Mouse (Mus musculus) CH12.LX (cell line): ENCODE results near the gene Xylt1. TPM values are rescaled to one million over a fixed set of nuclear protein-coding genes. Genes with fewer than 3 reads are reported as not detected.

Source experiments
- DNase-seq: peaks from one replicate; pipeline ENCODE4 v3.0.0-alpha.2; 2013; ENCODE audit errors: extremely low read depth
- H3K27ac ChIP-seq: 2 replicates; pipeline ENCODE4 v1.5.1; 2012; ENCODE audit warnings: low read depth, mild to moderate bottlenecking, control low read depth, moderate library complexity; ENCODE audit not compliant: insufficient read depth
- H3K27me3 ChIP-seq: replicated peaks from 2 replicates; pipeline ENCODE3; 2012; ENCODE audit warnings: inconsistent platforms
- H3K36me3 ChIP-seq, 2 experiments: replicated peaks in 1 of 2; 2 replicates each; pipeline versions ENCODE3 to v1.6.1; 2012; ENCODE audit warnings: inconsistent platforms in 1 of 2, low read length in 1 of 2, mild to moderate bottlenecking in 1 of 2, mixed read lengths in 1 of 2, moderate library complexity in 1 of 2; ENCODE audit not compliant: control insufficient read depth in 1 of 2, insufficient read depth in 1 of 2
- H3K4me1 ChIP-seq, 2 experiments: 2 replicates each; pipeline ENCODE4 v1.6.1; 2012; ENCODE audit warnings: inconsistent platforms in 1 of 2, moderate library complexity in 1 of 2; ENCODE audit not compliant: insufficient read depth in 2 of 2, control insufficient read depth in 1 of 2
- H3K4me2 ChIP-seq: 2 replicates; pipeline ENCODE4 v1.6.1; 2012; ENCODE audit warnings: low read depth, mild to moderate bottlenecking, control low read depth; ENCODE audit not compliant: poor library complexity, insufficient read depth, severe bottlenecking
- H3K4me3 ChIP-seq, 3 experiments: fragments of 150-350 bp in 1 of 3; sonication (generic) in 1 of 3; replicated peaks in 1 of 3; 2 replicates each; pipeline versions ENCODE3 to v1.5.1; 2011 to 2012; ENCODE audit warnings: low read depth in 2 of 3, low read length in 2 of 3, mild to moderate bottlenecking in 2 of 3, moderate library complexity in 2 of 3, control low read depth in 1 of 3, improper control_type of control experiment in 1 of 3, inconsistent platforms in 1 of 3, mixed read lengths in 1 of 3; ENCODE audit not compliant: poor library complexity in 1 of 3
- H3K79me2 ChIP-seq: replicated peaks from 2 replicates; pipeline ENCODE4 v1.6.1; 2012; ENCODE audit warnings: mild to moderate bottlenecking, moderate library complexity; ENCODE audit not compliant: control insufficient read depth, poor library complexity, insufficient read depth, severe bottlenecking; ENCODE audit errors: extremely low read depth
- H3K9ac ChIP-seq: 2 replicates; pipeline ENCODE4 v1.6.1; 2012; ENCODE audit warnings: low read depth, mild to moderate bottlenecking, control low read depth, moderate library complexity; ENCODE audit not compliant: insufficient read depth
- H3K9me3 ChIP-seq: replicated peaks from 2 replicates; pipeline ENCODE3; 2012; ENCODE audit warnings: low read length, inconsistent platforms, mixed read lengths
- BHLHE40 ChIP-seq: IDR thresholded peaks from 2 replicates; pipeline ENCODE4 v1.6.1; 2011; ENCODE audit warnings: mild to moderate bottlenecking, low read depth, low read length, improper control_type of control experiment
- CTCF ChIP-seq, 2 experiments: IDR thresholded peaks in 1 of 2; conservative IDR thresholded peaks in 1 of 2; 2 replicates each; pipeline ENCODE4 v1.5.1; 2011 to 2012; ENCODE audit warnings: low read depth in 2 of 2, low read length in 2 of 2, improper control_type of control experiment in 1 of 2, inconsistent platforms in 1 of 2, mild to moderate bottlenecking in 1 of 2, moderate library complexity in 1 of 2
- ELF1 ChIP-seq: IDR thresholded peaks from 2 replicates; pipeline ENCODE4 v1.6.1; 2014; ENCODE audit warnings: low read depth, mild to moderate bottlenecking, inconsistent platforms, low read length, improper control_type of control experiment
- EP300 ChIP-seq: IDR thresholded peaks from 2 replicates; pipeline ENCODE4 v1.6.1; 2011; ENCODE audit warnings: low read length, improper control_type of control experiment
- ETS1 ChIP-seq: conservative IDR thresholded peaks from 2 replicates; pipeline ENCODE4 v1.6.1; 2012; ENCODE audit warnings: low read depth, mild to moderate bottlenecking, inconsistent platforms, low read length, improper control_type of control experiment, moderate library complexity
- GABPA ChIP-seq: IDR thresholded peaks from 2 replicates; pipeline ENCODE4 v1.6.1; 2012; ENCODE audit warnings: low read depth, low read length, improper control_type of control experiment, inconsistent platforms; ENCODE audit not compliant: insufficient replicate concordance
- HCFC1 ChIP-seq: IDR thresholded peaks from 2 replicates; pipeline ENCODE4 v1.6.1; 2012; ENCODE audit warnings: low read depth, mild to moderate bottlenecking, inconsistent platforms, low read length, improper control_type of control experiment
- IRF4 ChIP-seq: IDR thresholded peaks from 2 replicates; pipeline ENCODE4 v1.6.1; 2014; ENCODE audit warnings: low read depth, mild to moderate bottlenecking, inconsistent platforms, low read length, improper control_type of control experiment
- JUN ChIP-seq: IDR thresholded peaks from 2 replicates; pipeline ENCODE4 v1.6.1; 2011; ENCODE audit warnings: low read depth, mild to moderate bottlenecking, low read length, improper control_type of control experiment, moderate library complexity; ENCODE audit not compliant: insufficient read depth
- KAT2A ChIP-seq: IDR thresholded peaks from 2 replicates; pipeline ENCODE4 v1.6.1; 2012; ENCODE audit warnings: low read length, improper control_type of control experiment, inconsistent platforms; ENCODE audit not compliant: insufficient replicate concordance
- MAFK ChIP-seq: IDR thresholded peaks from 2 replicates; pipeline ENCODE4 v1.6.1; 2011; ENCODE audit warnings: low read length, improper control_type of control experiment; ENCODE audit not compliant: insufficient replicate concordance
- MEF2A ChIP-seq: IDR thresholded peaks from 2 replicates; pipeline ENCODE4 v1.6.1; 2014; ENCODE audit warnings: low read depth, mild to moderate bottlenecking, inconsistent platforms, low read length, improper control_type of control experiment, borderline replicate concordance
- MYC ChIP-seq: IDR thresholded peaks from 2 replicates; pipeline ENCODE4 v1.6.1; 2011; ENCODE audit warnings: low read depth, mild to moderate bottlenecking, improper control_type of control experiment, low read length
- NELFE ChIP-seq: IDR thresholded peaks from 2 replicates; pipeline ENCODE4 v1.6.1; 2011; ENCODE audit warnings: low read depth, low read length, improper control_type of control experiment
- PAX5 ChIP-seq: IDR thresholded peaks from 2 replicates; pipeline ENCODE4 v1.6.1; 2012; ENCODE audit warnings: low read length, inconsistent platforms, mixed read lengths
- POLR2A ChIP-seq: IDR thresholded peaks from 2 replicates; pipeline ENCODE4 v1.6.1; 2011; ENCODE audit warnings: low read depth, mild to moderate bottlenecking, improper control_type of control experiment, low read length
- RAD21 ChIP-seq: IDR thresholded peaks from 2 replicates; pipeline ENCODE4 v1.6.1; 2011; ENCODE audit warnings: low read depth, mild to moderate bottlenecking, low read length, improper control_type of control experiment, moderate library complexity
- RCOR1 ChIP-seq: conservative IDR thresholded peaks from 2 replicates; pipeline ENCODE4 v1.6.1; 2012; ENCODE audit warnings: low read depth, mild to moderate bottlenecking, inconsistent platforms, low read length, improper control_type of control experiment
- TBP ChIP-seq: conservative IDR thresholded peaks from 2 replicates; pipeline ENCODE4 v1.6.1; 2011; ENCODE audit warnings: low read depth, low read length, improper control_type of control experiment
- UBTF ChIP-seq: IDR thresholded peaks from 2 replicates; pipeline ENCODE4 v1.6.1; 2012; ENCODE audit warnings: low read depth, mild to moderate bottlenecking, inconsistent platforms, low read length, improper control_type of control experiment, moderate library complexity
- USF1 ChIP-seq: IDR thresholded peaks from 2 replicates; pipeline ENCODE4 v1.6.1; 2014; ENCODE audit warnings: low read depth, mild to moderate bottlenecking, inconsistent platforms, low read length, improper control_type of control experiment
- USF2 ChIP-seq: conservative IDR thresholded peaks from 2 replicates; pipeline ENCODE4 v1.6.1; 2011; ENCODE audit warnings: low read depth, low read length, improper control_type of control experiment
- ZNF384 ChIP-seq: IDR thresholded peaks from 2 replicates; pipeline ENCODE4 v1.6.1; 2012; ENCODE audit warnings: low read depth, low read length, improper control_type of control experiment, inconsistent platforms
- dilution Hi-C: fragments of 300-500 bp; cut with MboI; formaldehyde crosslinking; loops from 2 replicates; pipeline ENCODE4 v1.14.3; 2020; ENCODE audit warnings: low sequenced_read_pairs; ENCODE audit not compliant: extremely low pct_unique_long_range_greater_than_20kb, extremely low pct_ligation_motif_present
- in situ Hi-C: fragments of 300-500 bp; cut with MboI; formaldehyde crosslinking; loops from 3 replicates; pipeline ENCODE4 v1.14.3; 2019; ENCODE audit warnings: low sequenced_read_pairs, low pct_ligation_motif_present, low pct_unique_long_range_greater_than_20kb, mixed read lengths
- polyA plus RNA-seq: library from polyadenylated mRNA; unstranded; fragments of >175 nt; gene quantifications from 2 replicates; pipeline ENCODE4 v1.2.1, GENCODE M21; 2012; ENCODE audit warnings: low read depth; ENCODE audit not compliant: insufficient read length
- total RNA-seq, 2 experiments: library from RNA; depleted of rRNA; stranded (reverse); fragments of 300-350 nt in 1 of 2; fragments of >200 nt in 1 of 2; gene quantifications; 2 replicates each; pipeline ENCODE4 v1.2.3; 2012 to 2014

Xylt1 gene
- total and polyA plus RNA-seq, 3 experiments = 0.38 to 0.84 (median 0.38) TPM

DNA sequence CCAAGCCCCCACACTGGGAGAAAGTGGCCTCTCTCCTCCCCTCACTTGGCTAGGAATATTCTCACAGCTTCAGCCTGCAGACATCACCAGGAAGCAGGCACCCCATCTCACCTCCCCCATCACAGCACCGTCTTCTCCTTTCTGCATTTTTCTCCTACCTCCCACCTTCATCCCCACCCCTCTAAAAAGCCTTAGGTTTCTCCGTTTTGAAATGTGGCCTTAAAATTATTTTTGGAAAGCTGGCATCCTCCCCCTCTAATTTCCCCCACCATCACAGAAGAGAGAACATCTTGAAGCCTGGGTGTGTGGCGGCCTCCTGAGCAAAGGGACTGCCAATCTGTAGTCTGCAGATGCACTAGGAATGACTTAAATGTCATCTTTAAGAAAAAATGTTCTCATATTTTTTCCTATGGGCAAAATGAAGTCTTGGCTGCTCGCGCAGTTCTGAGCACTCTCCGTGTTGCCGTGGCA, 291.4 kb downstream of the Xylt1 start:
- Histone ChIP-seq H3K27me3 (no peaks in the 10 kb centered on the region), H3K9ac (no peak overlapping the region), H3K36me3 (peaks cover 0 to 3% of the 10 kb centered on the region in 2 experiments), H3K79me2 (no peaks in the 10 kb centered on the region), H3K4me3 (no peak overlapping the region), H3K27ac (no peak overlapping the region), H3K9me3 (no peaks in the 10 kb centered on the region), H3K4me2 (no peak overlapping the region), H3K4me1 (peaks cover 0 to 13% of the 10 kb centered on the region in 2 experiments; a peak in 2 of 4 replicates)
- dilution Hi-C loops = no loop called here
- no peak for DNase-seq
- in situ Hi-C loops = no loop called here
- TF ChIP-seq RAD21 (no peak), USF1 (no peak), MAFK (no peak), ELF1 (no peak), ZNF384 (no peak), ETS1 (no peak), TBP (no peak), PAX5 (no peak), GABPA (no peak), UBTF (no peak), MEF2A (no peak), HCFC1 (no peak), USF2 (no peak), CTCF (conservative IDR thresholded peaks at IDR 0.05 in 1 of 2, IDR thresholded peaks at IDR 0.05 in 1 of 2; ENCODE audit: low read depth in 2 of 2, low read length in 2 of 2) (no peak), BHLHE40 (no peak), NELFE (no peak), POLR2A (no peak), EP300 (no peak), JUN (no peak)

GRCm38 (mm10) chr7:117686120-117686996, 305.6 kb downstream of the Xylt1 start:
- no peak for TF ChIP-seq RCOR1
- no peak for TF ChIP-seq MAFK
- no peak for TF ChIP-seq IRF4
- no peak for TF ChIP-seq MYC
- no peak for TF ChIP-seq KAT2A
- no peak for TF ChIP-seq POLR2A
- DNase-seq = peak; percentile 37
- no peak overlapping the region for H3K9ac ChIP-seq
- H3K4me1 ChIP-seq = peaks cover 2 to 23% of the 10 kb centered on the region in 2 experiments; a peak in 3 of 4 replicates
- H3K27me3 ChIP-seq = no peaks in the 10 kb centered on the region
- no peaks in the 10 kb centered on the region for H3K36me3 ChIP-seq
- H3K79me2 ChIP-seq = no peaks in the 10 kb centered on the region
- in situ Hi-C loops = no loop called here
- H3K9me3 ChIP-seq = no peaks in the 10 kb centered on the region
- H3K27ac ChIP-seq = no peak overlapping the region
- dilution Hi-C loops = no loop called here
- H3K4me2 ChIP-seq = no peak overlapping the region
- H3K4me3 ChIP-seq = no peak overlapping the region
